20 mouse cellular contexts compared by ENCODE assay signal in genomic region chr11:109240126-109240525, GRCm38 (mm10). TPM values are rescaled to one million over a fixed set of nuclear protein-coding genes. Genes with fewer than 3 reads are reported as not detected.
DNase-seq lines count a peak whose midpoint lies in the region; ATAC-seq and TF ChIP-seq lines count a peak whose summit lies in the region.
"Had no signal": no experiment of that assay in that cellular context is flagged by ENCODE, and none has a peak within 500 bp of the region (broad histone marks: within the 10 kb centered on the region; RNA-seq: fewer than 3 reads in every experiment).

No protein-coding gene starts in this region.

- no peak for TF ChIP-seq CTCF in hindbrain, postnatal 0 days (IDR thresholded peaks at IDR 0.05; ENCODE audit: low read depth)

- H3K9me3 ChIP-seq in embryonic facial prominence, embryonic 14.5 days (ENCODE audit: control insufficient read depth, low read length): no peaks in the 10 kb centered on the region
- H3K9me3 ChIP-seq in embryonic facial prominence, embryonic 10.5 days: no peaks in the 10 kb centered on the region
- no peaks in the 10 kb centered on the region for H3K9me3 ChIP-seq in hindbrain, postnatal 0 days (ENCODE audit: low read length)
- H3K9me3 ChIP-seq in hindbrain, embryonic 13.5 days: no peaks in the 10 kb centered on the region
- H3K9me3 ChIP-seq: embryonic facial prominence, embryonic 13.5 days; heart, embryonic 13.5 days; intestine, embryonic 15.5 days; midbrain, embryonic 12.5 days; neural tube, embryonic 13.5 days had no signal

- no peak overlapping the region for H3K4me2 ChIP-seq in embryonic facial prominence, embryonic 14.5 days (ENCODE audit: low read depth, low read length)
- H3K4me2 ChIP-seq in hindbrain, postnatal 0 days (ENCODE audit: low read depth, low read length): no peak overlapping the region
- H3K4me2 ChIP-seq in hindbrain, embryonic 13.5 days: no peak overlapping the region
- H3K4me2 ChIP-seq: embryonic facial prominence, embryonic 13.5 days; heart, embryonic 13.5 days; intestine, embryonic 15.5 days; midbrain, embryonic 12.5 days; neural tube, embryonic 13.5 days had no signal

- no peak for ATAC-seq in embryonic facial prominence, embryonic 14.5 days (ENCODE audit: low read depth)
- ATAC-seq in hindbrain, postnatal 0 days: no peak; the same call in 1 of the 2 replicates
- no peak for ATAC-seq in hindbrain, embryonic 13.5 days (ENCODE audit: low FRiP score)
- ATAC-seq: forebrain, embryonic 16.5 days; intestine, embryonic 15.5 days had no signal

- peak; percentile 53 for DNase-seq in embryonic facial prominence, embryonic 14.5 days (ENCODE audit: low spot score)
- DNase-seq in embryonic facial prominence, embryonic 10.5 days (ENCODE audit: low spot score): no peak
- peak; percentile 78 for DNase-seq in hindbrain, postnatal 0 days (ENCODE audit: low spot score)
- DNase-seq in lung, postnatal 10 days: peak; percentile 44
- DNase-seq in lung, postnatal 14 days: no peak
- peak; percentile 12 for DNase-seq in adipocyte (ENCODE audit: low spot score)
- no peak for DNase-seq in urinary bladder, postnatal 4 days (ENCODE audit: low spot score in 2 of 2)
- DNase-seq: B cell, adult 2 months; cerebellum, adult 9-10 months; kidney, adult 9 months; liver; thymus, postnatal 14 days had no signal

- no peaks in the 10 kb centered on the region for H3K27me3 ChIP-seq in embryonic facial prominence, embryonic 14.5 days (replicated peaks; ENCODE audit: control insufficient read depth, insufficient read depth, low read length)
- peaks cover 4% of the 10 kb centered on the region for H3K27me3 ChIP-seq in embryonic facial prominence, embryonic 10.5 days (replicated peaks; ENCODE audit: low read depth, poor library complexity, severe bottlenecking)
- no peaks in the 10 kb centered on the region for H3K27me3 ChIP-seq in hindbrain, postnatal 0 days (ENCODE audit: insufficient read depth, low read length)
- no peaks in the 10 kb centered on the region for H3K27me3 ChIP-seq in hindbrain, embryonic 13.5 days
- H3K27me3 ChIP-seq: embryonic facial prominence, embryonic 13.5 days; intestine, embryonic 15.5 days; neural tube, embryonic 13.5 days had no signal

- WGBS in embryonic facial prominence, embryonic 14.5 days: 71% methylated on average over 4 of the region's 4 CpGs
- 86% methylated on average over 4 of the region's 4 CpGs for WGBS in embryonic facial prominence, embryonic 10.5 days
- WGBS in hindbrain, postnatal 0 days: 44% methylated on average over 4 of the region's 4 CpGs
- WGBS in hindbrain, embryonic 13.5 days: 78% methylated on average over 4 of the region's 4 CpGs

- H3K4me1 ChIP-seq in embryonic facial prominence, embryonic 14.5 days (ENCODE audit: control insufficient read depth, insufficient read depth, low read length): no peaks in the 10 kb centered on the region
- H3K4me1 ChIP-seq in embryonic facial prominence, embryonic 10.5 days: peaks cover 9% of the 10 kb centered on the region; the same call in 1 of the 2 replicates
- 0 out of 2 replicates have a peak, but pooled peaks cover 2% of the 10 kb centered on the region for H3K4me1 ChIP-seq in hindbrain, postnatal 0 days (ENCODE audit: insufficient read depth, low read length)
- H3K4me1 ChIP-seq in hindbrain, embryonic 13.5 days (replicated peaks): peaks cover 13% of the 10 kb centered on the region
- H3K4me1 ChIP-seq: embryonic facial prominence, embryonic 13.5 days; heart, embryonic 13.5 days; intestine, embryonic 15.5 days had no signal

- H3K27ac ChIP-seq in embryonic facial prominence, embryonic 14.5 days (replicated peaks; ENCODE audit: low read depth, low read length): no peak overlapping the region
- H3K27ac ChIP-seq in embryonic facial prominence, embryonic 10.5 days (replicated peaks): no peak overlapping the region
- no peak overlapping the region for H3K27ac ChIP-seq in hindbrain, postnatal 0 days
- no peak overlapping the region for H3K27ac ChIP-seq in hindbrain, embryonic 13.5 days
- H3K27ac ChIP-seq: embryonic facial prominence, embryonic 13.5 days; heart, embryonic 13.5 days; intestine, embryonic 15.5 days; macrophage; midbrain, embryonic 12.5 days; neural tube, embryonic 13.5 days had no signal

- H3K36me3 ChIP-seq in embryonic facial prominence, embryonic 14.5 days (ENCODE audit: control insufficient read depth, insufficient read depth, low read length): no peaks in the 10 kb centered on the region
- no peaks in the 10 kb centered on the region for H3K36me3 ChIP-seq in embryonic facial prominence, embryonic 10.5 days (replicated peaks)
- no peaks in the 10 kb centered on the region for H3K36me3 ChIP-seq in hindbrain, postnatal 0 days (ENCODE audit: insufficient read depth, low read length)
- no peaks in the 10 kb centered on the region for H3K36me3 ChIP-seq in hindbrain, embryonic 13.5 days
- H3K36me3 ChIP-seq: embryonic facial prominence, embryonic 13.5 days; heart, embryonic 13.5 days; intestine, embryonic 15.5 days; midbrain, embryonic 12.5 days; neural tube, embryonic 13.5 days had no signal

- H3K9ac ChIP-seq in embryonic facial prominence, embryonic 14.5 days (ENCODE audit: low read depth, low read length): no peak overlapping the region
- no peak overlapping the region for H3K9ac ChIP-seq in hindbrain, postnatal 0 days (replicated peaks; ENCODE audit: low read length)
- no peak overlapping the region for H3K9ac ChIP-seq in hindbrain, embryonic 13.5 days
- H3K9ac ChIP-seq: embryonic facial prominence, embryonic 13.5 days; heart, embryonic 13.5 days; intestine, embryonic 15.5 days; midbrain, embryonic 12.5 days; neural tube, embryonic 13.5 days had no signal

- H3K4me3 ChIP-seq in embryonic facial prominence, embryonic 14.5 days (ENCODE audit: low read depth, low read length): no peak overlapping the region
- no peak overlapping the region for H3K4me3 ChIP-seq in embryonic facial prominence, embryonic 10.5 days
- H3K4me3 ChIP-seq in hindbrain, postnatal 0 days (ENCODE audit: low read length): no peak overlapping the region
- H3K4me3 ChIP-seq in hindbrain, embryonic 13.5 days: no peak overlapping the region
- H3K4me3 ChIP-seq: embryonic facial prominence, embryonic 13.5 days; heart, embryonic 13.5 days; intestine, embryonic 15.5 days; midbrain, embryonic 12.5 days; neural tube, embryonic 13.5 days had no signal

RNA-seq across cellular contexts. Expression of gene Rgs9, which starts 57.8 kb away (rescaled TPM):
- 1.4 and 1.8 TPM in 2 replicates for polyA plus RNA-seq in embryonic facial prominence, embryonic 14.5 days (2014; fragmentation: Nextera tagmentation; extraction: Ambion mirVana)
- polyA plus RNA-seq in embryonic facial prominence, embryonic 10.5 days (2016; fragmentation: Nextera tagmentation; extraction: Ambion mirVana): 1.8 TPM in 2 replicates
- 28.5 and 30.3 TPM in 2 replicates for total RNA-seq in hindbrain, postnatal 0 days (2014; rRNA removed)
- polyA plus RNA-seq in hindbrain, postnatal 0 days (2015; fragmentation: Nextera tagmentation; extraction: Ambion mirVana): 13.4 and 14.3 TPM in 2 replicates
- 6.2 and 7.6 TPM in 2 replicates for polyA plus RNA-seq in hindbrain, embryonic 13.5 days (2015; fragmentation: Nextera tagmentation; extraction: Ambion mirVana)
- polyA plus RNA-seq: macrophage had no signal

Comparison
In these comparisons a context has a peak if more than half of its experiments do, and no peak if none do; other contexts are left out.
1. DNase-seq: peak in embryonic facial prominence, embryonic 14.5 days (single experiment), hindbrain, postnatal 0 days (single experiment), lung, postnatal 10 days (single experiment) and adipocyte (single experiment); none in embryonic facial prominence, embryonic 10.5 days (single experiment), lung, postnatal 14 days (single experiment) and urinary bladder, postnatal 4 days (0 of 2).